Mouse (Mus musculus) heart, adult 18-20 months (tissue): ENCODE data around the gene Zfp811. TPM values are rescaled to one million over a fixed set of nuclear protein-coding genes. Genes with fewer than 3 reads are reported as not detected.

ENCODE experiments used
- DNase-seq, 2 experiments: peaks; one replicate each; pipeline ENCODE4 v3.0.0; 2021 to 2022; ENCODE audit warnings: mixed read lengths in 1 of 2
- total RNA-seq, 2 experiments: library from RNA; stranded (reverse); gene quantifications; 2 replicates each; pipeline ENCODE4 v1.2.3; 2021

Zfp811 gene
- total RNA-seq, 2 experiments from 2014 or later = 0.44 TPM; not detected in 1

GRCm38 (mm10) chr17:32753634-32754033 lies 56.1 kb downstream of the Zfp811 start:
- peak in 1 of 2 experiments; percentile 2 for DNase-seq

- DNase-seq = no peak
Observed at GRCm38 (mm10) chr17:32752813-32753360, 56.8 kb downstream of the Zfp811 start.

GRCm38 (mm10) chr17:32750611-32751010 lies 59.1 kb downstream of the Zfp811 start:
- DNase-seq = no peak

Other genes with a start within 250 kb of the Zfp811 start
- gene Cyp4f37, start 188.6 kb downstream of the Zfp811 start, total RNA-seq = not detected
- gene Cyp4f40, start 151.0 kb downstream of the Zfp811 start, total RNA-seq = not detected
- gene Cyp4f15, start 124.3 kb downstream of the Zfp811 start, total RNA-seq = under 1 TPM in 1 of 2 experiments, not detected in 1; 0.31 TPM
- 10 to 100 TPM; 25.0 to 28.9 TPM for gene Zfp871, start 21.6 kb downstream of the Zfp811 start, total RNA-seq
- gene Zfp799, start 20.3 kb upstream of the Zfp811 start, total RNA-seq = 1 to 10 TPM; 7.9 to 9.3 TPM
- 1 to 10 TPM; 6.1 to 7.8 TPM for gene Zfp870, start 81.7 kb upstream of the Zfp811 start, total RNA-seq
- gene Cyp4f14, start 107.4 kb upstream of the Zfp811 start, total RNA-seq = under 1 TPM in 1 of 2 experiments, not detected in 1; 0.22 TPM
- 10 to 100 TPM in 1 of 2 experiments, 1 to 10 TPM in 1; 8.7 to 12.9 TPM for gene Cyp4f13, start 137.5 kb upstream of the Zfp811 start, total RNA-seq
- gene Zfp472, start 155.9 kb upstream of the Zfp811 start, total RNA-seq = 1 to 10 TPM; 1.8 to 2.1 TPM
- gene Zfp952, start 183.2 kb upstream of the Zfp811 start, total RNA-seq = 1 to 10 TPM; 6.0 to 6.5 TPM
- gene Zfp763, start 223.5 kb upstream of the Zfp811 start, total RNA-seq = 1 to 10 TPM; 2.0 to 2.8 TPM